Mouse (Mus musculus): Measurements from ENCODE around the gene Nol7.

- TF ChIP-seq CTCF (IDR thresholded peaks at IDR 0.05; ENCODE audit: low read depth) (no peak), EP300 (IDR thresholded peaks at IDR 0.05; ENCODE audit: low read depth) (no peak)
Measured at GRCm38 (mm10) chr13:43440376-43440775, 42.2 kb downstream of the Nol7 start.
